Mouse (Mus musculus) heart, postnatal 14 days (tissue): ENCODE data around the gene Grm4. TPM values are rescaled to one million over a fixed set of nuclear protein-coding genes. Genes with fewer than 3 reads are reported as not detected.

ENCODE experiments used
- DNase-seq, 2 experiments: peaks; one replicate each; pipeline ENCODE4 v3.0.0; 2021 to 2022
- intact Hi-C: fragments of 180-260 bp; cut with DNase I; formaldehyde crosslinking; loops from one replicate; pipeline ENCODE4 v1.15.1; 2025
- total RNA-seq, 2 experiments: library from RNA; stranded (reverse); gene quantifications; 2 replicates each; pipeline ENCODE4 v1.2.3; 2021

Gene Grm4
- total RNA-seq, 2 experiments from 2014 or later: 0.15 to 0.19 TPM

DNA sequence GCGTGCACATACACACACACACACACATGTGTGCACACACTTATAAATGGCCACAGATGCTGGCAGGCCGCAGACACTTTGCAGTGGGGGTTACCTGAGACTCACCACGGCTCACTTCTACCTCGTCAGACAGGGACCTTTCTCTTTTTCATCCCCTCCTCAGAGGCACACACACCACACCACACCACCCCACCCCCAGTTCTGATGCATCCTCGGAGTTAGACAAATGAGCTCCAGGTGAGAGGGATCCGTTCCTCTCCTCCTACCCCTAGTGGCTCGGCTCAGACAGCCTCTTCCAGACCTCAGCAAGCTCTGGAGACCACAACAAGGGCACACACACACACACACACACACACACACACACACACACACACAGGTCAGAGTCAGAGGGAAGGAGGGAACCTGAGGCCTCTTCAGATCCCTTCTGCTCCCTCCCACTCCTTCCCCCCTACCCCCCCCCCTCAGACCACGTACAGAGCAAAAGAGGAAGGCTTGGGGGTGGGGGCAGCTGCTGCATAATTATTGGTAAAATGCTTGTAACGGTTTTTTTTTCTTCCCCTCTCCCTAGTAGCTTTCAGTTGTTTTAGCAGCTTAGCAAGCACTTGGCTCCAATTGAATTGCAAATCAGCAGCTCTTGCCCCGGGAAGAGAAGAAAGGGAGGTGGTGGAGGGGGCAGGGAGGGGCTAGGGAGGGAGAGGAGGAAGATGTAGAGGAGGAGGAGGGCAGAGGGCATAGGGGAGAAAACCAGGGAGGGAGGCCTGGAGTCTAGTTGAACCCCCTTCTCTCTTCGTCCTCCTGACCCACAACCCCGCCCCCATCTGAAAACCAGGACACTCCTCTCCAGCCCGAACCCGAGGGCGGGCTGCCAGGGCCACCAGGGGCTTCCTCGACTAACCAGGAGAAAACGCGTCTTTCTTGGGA, 19.6 kb downstream of the Grm4 start:
- intact Hi-C loops: no loop called here
- DNase-seq: peak in 1 of 2 experiments; percentile 13

DNA sequence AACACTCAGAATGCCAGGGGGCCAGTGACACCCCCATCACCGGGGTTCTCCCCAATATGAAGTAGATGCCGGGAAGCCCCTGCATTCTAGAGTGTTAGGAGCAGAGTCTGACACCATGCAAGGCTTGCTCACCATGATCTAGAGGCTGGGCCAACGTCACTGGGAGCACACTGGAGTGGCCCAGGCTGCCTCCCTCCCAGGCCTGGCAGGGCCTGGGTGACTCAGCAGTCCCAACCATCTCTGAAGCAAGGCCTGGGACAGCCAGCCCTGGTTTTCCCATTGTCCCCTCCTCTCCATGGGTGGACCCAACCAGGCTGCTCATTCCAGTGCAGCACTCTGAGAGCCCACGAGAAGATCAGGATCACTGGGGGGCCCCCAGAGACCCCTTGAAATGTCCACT, 20.4 kb downstream of the Grm4 start:
- intact Hi-C loops: no loop called here
- no peak for DNase-seq

DNA sequence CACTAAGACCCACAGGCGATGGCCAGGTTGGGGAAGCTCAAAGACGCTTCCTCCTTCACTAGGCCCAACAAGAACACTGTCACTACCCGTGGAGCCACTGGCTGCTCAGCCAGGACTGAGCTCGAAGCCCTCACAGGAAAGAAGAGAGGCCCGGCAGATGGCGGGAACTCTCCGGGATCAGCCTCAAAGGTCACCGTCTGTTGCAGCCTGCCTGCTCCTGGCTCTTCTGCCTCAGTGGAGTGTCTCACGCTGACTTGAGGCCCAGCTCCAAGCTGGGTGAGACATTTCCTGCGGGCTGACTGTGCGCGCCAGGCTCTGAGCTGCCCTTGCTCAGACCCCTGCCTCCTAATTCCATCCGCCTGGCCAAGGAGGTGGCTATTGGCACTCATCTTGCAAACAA, 22.1 kb downstream of the Grm4 start:
- DNase-seq: no peak
- intact Hi-C loops: no loop called here

DNA sequence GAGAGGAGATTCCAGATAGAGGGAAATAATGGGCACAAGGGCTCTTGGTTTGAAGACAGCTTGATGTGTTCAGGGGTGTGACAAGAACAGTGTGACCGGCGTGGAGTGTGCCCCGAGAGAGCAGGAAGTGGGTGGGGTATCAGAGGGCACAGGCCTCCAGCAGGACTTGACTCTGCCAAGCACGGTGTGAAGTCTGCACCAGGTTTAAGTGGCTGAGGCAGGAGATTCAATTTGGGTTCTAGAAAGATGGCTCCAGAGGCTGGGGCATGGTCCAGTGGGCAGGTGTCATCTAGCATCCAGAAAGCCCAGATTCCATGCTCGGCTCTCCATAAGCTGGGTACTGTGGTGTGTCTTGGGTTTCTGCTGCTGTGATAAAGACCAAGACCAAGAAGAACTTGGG, 23.4 kb downstream of the Grm4 start:
- intact Hi-C loops: no loop called here
- DNase-seq: no peak

DNA sequence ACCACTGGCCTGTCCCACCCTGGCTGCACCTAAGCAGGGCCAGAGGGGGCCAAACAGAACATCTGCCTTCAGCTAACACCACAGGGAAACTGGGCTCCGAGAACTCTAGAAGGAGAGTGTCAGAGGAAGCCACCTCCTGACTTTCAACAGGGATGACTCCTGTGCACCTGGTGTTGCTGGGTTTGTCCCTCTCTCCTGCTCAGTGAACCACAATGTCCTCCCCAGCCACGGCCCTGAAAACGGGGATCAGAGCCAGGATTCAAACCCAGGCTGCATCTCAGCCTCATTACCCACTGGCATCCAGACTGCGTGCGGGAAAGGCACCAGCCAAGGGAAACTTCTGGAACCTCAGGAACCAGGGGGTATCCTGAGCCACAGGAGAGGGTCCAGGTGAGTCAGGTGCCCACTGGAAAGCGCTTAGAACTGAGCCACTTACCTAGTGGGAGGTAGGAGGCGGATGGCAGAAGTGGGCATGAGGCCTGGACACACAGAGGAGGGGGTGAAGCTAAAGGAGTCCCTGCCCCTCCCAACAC, 26.1 kb downstream of the Grm4 start:
- intact Hi-C loops: no loop called here
- no peak for DNase-seq

DNA sequence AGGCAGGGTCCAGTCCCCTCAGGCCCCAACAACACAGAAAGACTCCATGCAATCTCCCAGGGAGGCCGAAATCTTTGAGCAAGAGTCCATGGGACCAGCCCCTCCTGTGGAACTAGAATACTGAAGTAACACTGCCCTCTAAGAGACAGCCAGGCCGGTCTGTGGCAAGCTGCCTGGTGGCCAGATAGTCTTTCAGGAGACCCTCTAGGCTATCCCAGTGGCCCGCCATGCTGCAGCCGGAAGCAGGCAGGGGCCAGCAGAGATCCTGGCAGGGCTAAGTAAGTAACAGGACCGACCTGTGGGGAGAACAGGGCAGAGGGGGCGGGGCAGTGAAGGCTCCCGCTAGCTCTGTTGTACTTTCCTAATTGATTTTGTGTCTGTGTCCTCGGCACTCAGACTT, 27.2 kb downstream of the Grm4 start:
- intact Hi-C loops: no loop called here
- no peak for DNase-seq

DNA sequence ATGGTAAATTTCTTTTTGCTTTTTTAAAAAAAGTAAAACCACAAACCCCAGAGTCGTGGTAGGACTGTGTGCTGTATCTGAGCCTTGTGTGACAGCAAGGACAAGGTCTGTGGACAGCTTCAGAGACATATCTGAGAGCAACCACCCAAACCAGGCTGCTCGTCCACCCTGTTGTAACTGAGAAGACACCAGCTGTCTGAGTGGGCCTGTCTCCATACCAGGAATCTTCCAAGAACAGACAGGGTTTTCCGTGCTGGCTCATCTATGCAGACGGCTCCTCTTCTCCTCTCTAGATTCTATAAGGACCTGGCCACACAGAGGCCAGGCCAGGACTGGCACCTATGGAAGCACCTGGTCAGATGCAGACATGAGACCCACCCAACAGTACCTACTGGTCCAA, 27.8 kb downstream of the Grm4 start:
- DNase-seq: no peak
- intact Hi-C loops: no loop called here

DNA sequence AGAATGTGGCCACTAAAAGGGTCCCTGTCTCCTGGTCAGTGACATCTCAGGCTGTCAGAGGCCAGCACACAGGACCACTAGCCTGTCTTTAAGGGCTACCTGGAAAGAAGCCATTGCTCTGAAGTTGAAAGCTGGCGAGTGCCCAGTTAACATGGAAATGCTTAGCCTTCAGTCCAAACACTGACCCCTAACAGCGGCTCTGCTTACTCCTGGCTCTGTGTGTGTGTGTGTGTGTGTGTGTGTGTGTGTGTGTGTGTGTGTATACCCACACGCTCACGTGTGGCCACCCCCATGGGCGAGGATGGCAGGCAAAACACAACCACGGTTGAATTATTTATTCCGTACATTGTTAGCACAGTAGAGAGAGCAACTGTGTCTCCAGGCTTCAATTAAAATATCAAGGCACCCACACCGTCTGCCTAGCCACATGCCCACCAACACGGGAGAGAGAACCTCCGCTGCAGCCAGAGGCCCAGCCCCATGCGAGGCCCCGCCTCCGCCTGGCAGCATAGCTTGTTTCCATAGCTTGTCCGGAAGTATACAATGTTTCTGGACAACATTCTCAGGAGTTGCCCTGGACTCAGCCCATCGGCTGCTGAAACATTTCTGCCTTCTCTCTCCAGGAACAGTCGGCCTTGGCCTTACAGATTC, 32.9 kb downstream of the Grm4 start:
- intact Hi-C loops: no loop called here
- no peak for DNase-seq

DNA sequence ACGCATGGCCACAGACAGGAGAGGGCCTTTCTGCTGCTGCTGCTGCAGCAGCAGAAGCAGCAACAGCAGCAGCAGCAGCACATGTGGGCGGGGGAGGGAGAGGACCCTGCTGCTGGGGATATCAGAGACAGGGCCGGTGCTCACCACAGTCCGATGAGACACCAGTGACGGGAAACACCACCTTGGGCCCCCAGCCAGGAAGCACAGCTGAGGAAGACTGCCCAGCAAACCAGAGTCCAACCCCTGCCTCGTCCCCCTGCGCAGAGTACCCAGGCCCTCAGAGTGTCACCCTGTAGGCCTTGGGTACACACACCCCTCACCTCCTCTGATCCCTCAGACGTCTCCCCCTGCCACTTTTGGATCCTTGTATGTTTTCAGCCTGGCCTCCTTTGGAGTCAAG, 35.3 kb downstream of the Grm4 start:
- intact Hi-C loops: no loop called here
- no peak for DNase-seq

DNA sequence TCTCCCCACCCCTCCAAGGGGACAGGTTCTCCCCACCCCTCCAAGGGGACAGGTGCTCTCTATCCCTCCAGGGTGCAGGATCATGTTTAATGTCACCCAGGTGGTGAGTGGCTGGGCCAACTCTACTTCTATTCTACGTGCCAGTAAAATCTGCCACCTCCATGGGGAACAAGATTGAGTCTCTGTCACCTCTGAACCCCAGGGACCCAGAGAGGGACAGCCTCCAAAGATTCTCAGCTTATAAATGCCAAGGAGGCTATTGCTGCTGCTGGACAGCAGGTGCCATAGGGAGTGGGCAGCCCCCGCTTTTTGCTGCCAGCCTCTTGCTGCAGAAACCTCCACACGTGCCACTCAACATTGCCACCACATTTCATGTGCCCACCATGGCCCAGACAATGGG, 37.6 kb downstream of the Grm4 start:
- no peak for DNase-seq
- intact Hi-C loops: no loop called here

DNA sequence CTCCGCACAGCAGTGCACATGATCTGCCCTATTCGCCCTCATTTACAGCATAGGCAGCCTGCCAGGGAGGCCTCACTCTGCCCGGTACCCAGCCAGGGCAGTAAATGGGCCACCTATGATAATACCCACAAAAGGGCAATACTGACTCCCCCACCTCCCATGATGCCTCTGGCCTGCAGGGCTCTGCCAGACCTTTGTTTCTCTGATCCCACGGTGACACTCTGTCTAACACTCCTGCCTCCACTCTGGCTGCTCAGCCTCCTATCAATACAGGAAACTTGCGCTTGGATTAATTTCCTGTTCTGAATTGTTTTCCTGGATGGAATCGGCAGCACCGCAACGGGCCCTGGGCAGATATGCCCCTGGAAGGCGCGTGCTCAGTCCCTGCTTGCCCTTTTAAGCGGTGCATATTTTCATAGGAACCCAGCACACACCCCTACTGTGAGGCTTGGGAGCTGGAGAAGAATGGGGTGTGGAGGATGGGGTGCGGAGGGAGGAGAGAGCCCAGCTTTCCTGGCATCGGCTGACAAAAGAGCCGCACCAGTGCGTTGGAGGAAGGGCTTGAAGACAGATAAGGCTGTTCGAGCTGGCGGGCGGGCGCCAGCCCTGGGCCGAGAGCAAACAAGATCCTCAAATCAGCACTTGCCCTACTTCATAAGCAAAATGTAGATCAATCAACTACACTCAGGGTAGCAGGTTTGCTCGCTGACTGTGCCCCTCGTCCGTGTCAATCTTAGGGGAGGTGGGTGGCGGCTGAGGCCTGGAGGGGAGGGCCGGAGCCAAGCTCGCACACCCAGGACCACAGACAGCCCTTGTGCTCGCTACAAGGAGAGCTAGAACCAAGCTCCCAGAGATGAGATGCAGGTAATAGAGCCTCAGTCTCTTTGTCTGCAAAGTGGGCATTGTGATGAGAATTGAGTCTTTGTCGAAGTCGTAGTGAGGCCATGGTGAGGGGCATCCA, 40.8 kb downstream of the Grm4 start:
- DNase-seq: peak in 1 of 2 experiments; percentile 21
- intact Hi-C loops: no loop called here

DNA sequence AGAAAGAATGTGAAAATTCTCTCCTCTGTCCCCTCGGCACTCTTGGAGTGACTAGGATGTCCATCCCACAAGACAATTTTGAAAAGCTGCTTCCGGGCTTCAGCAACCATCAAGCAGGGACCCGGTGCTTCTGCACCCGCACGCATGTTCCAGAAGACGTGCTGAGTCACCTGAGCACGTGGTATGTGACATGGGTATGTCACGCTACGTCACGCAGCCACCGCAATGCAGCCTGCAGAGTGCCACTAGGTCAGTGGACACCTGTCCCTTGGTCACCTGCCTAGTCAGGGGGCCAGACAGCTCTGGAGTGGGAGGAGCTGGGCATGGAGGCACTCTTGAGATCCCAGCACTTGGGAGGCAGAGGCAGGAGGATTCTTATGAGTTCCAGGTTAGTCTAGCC, 45.6 kb downstream of the Grm4 start:
- intact Hi-C loops: no loop called here
- DNase-seq: no peak

DNA sequence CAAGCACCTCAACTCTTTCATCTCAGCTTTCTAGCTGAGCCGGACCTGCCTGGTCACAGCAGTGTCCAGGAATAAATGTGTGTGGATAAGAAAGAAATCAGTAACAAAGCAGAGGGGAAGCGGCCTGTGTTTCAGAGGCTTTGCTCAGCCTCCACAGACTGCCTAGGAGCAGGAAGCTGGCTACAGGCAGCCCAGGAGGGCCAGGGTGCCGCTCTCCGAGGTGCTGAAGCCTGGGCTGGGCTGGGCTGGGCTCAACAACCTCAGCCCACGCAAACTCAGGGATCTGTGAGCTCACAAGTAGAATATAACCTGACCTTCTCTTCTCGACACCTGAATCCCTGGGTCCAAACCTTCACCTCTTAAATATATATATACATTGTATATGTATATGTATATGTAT, 54.6 kb downstream of the Grm4 start:
- intact Hi-C loops: no loop called here
- peak; percentile 70 to 82 for DNase-seq

DNA sequence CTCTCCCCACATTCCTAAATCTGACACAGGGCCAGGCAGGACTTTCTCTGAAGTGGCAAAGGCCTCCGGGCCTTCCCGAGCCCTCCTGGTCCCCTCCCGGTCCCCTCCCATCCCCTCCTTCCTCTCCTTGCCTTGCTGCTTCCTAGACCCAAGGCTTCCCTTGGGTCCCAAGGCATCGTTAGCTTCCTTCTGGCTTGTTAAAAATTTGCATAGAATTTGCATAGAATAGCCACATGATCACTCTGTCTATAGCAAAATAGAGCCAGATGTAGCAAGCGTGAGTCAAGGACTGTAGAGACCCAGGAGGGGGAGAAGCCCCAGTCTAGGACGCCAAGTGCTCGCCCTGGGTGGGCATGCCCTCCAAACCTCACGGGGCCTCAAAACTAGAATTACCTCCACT, 55.3 kb downstream of the Grm4 start:
- intact Hi-C loops: no loop called here
- no peak for DNase-seq

DNA sequence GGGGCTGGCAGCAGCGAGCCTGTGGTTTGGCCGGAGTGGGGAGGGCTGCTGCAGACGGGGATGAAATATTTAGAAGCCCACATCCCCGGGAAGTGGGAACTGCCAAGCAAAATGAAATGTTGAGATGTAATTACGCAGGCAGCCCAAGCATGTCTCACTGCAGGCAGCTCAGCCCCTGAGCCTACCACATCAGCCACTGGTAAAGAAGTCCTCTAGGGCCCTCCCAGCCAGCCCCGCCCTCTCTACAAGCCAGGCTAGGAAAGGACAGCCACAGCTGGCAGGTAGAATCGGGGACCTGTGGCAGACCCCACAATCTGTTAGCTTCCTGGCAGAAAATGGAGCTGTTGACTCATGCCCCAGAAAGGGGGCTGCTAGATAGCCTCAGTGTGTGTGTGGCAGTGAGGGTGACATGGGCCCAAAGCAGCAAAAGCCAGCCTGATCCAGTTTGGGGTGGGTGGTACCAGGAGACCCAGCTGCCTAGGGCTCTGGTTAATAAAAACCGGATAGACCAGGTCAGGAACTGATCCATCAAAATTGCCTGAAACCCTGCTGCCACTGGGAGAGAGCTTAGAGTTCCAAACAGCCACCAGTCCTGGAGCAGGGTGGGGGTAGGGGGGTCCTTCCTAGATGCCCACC, 56.8 kb downstream of the Grm4 start:
- no peak for DNase-seq

DNA sequence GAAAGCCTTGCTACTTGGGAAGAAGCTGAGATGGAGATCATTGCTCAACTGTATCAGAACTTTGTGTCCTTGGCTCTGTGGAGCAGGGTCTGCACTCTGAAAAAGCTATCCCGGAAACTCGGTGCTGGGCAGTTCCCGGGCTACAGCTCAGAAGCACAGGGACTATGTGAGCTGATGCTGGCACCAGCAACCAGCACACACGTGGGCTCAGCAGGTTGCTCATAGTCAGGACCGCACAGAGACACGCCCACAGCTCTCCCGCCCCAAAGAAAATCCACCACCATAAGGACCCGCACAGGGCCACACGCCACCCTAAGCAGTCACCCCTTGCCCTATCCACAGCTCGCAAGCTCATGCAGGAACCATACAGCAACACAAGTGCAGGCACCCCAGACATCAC, 61.2 kb downstream of the Grm4 start:
- intact Hi-C loops: no loop called here
- DNase-seq: no peak

More for the DNA sequence above, 56.8 kb downstream of the Grm4 start:
- intact Hi-C loops: no loop called here

DNA sequence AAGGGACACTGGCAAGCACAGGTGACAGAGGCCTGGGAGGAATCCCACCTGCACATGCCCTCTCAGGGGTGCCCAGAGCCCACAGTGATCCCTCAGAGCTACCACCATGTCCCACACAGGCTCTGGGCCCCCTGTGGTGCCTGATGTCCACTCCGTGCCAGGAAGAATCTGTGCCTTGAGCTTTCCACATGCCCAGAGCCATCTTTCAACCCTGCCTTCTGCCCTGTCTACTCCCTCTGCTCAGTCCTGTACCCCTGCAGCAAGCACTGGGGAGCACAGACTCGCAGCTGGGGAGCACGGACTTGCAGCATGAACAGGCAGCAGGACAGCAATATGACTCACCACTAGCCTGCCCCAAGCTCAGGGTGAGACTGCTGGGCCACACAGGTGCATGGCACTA, 62.0 kb downstream of the Grm4 start:
- intact Hi-C loops: no loop called here
- DNase-seq: no peak

DNA sequence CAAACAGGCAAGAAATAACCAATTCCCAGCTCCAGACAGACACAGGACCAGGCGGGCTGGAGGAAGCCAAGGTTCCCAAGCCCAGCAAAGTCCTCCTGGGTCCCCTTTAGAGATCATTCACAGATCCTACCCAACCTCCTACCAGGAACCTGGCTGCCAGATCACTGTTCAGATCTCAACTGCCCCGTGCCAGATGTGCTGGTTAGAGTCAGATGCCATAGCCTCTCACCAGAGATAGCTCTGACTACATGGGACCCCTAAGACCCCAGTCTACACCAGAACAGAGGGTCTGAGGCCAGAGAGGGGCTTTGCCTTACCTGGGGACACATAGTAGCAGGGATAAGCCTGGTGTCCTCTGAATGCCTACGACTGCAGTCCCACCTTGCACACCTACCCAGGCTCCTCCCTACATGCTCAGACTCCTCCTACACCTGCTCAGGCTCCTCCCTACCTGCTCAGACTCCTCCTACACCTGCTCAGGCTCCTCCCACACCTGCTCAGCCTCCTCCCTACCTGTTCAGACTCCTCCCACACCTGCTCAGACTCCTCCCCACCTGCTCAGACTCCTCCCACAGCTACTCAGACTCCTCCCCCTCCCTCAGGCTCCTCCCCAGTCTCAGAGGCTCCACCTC, 63.2 kb downstream of the Grm4 start:
- DNase-seq: no peak
- intact Hi-C loops: no loop called here

DNA sequence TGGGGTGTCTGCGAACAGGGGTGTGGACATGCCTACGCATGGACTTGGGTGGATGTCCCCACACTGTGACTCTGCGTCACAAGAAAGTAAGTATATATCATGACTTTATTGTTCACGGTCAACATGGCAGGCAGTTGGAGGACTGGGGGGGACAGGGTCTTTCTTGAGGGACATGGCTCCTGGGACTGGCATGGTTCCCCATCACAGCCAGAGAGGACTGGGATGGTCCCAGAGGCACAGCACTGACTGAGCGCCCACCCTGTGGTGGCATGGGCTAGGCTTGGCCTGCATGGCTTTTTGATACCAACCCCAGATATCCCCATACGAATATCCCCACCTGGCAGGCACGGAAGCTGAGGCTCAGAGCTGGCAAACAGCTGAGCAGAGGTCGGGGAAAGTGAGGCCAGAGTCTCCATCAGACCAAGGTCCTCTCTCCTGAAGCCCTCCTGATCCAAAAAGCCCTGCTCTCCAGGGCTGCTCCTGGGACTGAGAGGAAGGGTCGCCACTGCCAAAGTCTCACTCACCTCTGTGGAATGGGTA, 64.1 kb downstream of the Grm4 start:
- no peak for DNase-seq
- intact Hi-C loops: no loop called here
